Mouse (Mus musculus): ENCODE results near the gene Pik3c2a.

DNA sequence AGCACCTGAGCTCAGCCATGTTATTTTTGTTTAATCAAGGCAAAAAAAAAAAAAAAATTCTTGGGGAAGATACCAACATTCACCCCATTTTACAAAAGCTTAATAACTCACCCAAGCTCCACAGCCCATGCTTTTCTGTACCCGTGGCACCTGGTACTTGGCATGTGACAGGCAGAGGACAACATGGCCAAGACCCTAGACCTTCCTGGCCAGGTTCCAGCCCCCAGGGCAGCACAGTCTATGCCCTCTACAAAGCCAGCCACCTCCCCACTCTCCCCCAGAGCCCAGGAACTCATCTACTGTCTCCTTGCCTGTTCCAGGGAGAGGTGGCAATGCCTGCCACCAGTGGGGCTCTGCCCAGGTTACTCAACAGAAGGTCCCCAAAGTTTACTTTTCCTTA lies 152.7 kb downstream of the Pik3c2a start:
- no peak for TF ChIP-seq CHD2 (IDR thresholded peaks at IDR 0.05; ENCODE audit: low read depth, low read length)
- TF ChIP-seq MAFK (IDR thresholded peaks at IDR 0.05; ENCODE audit: insufficient read depth, low read depth, low read length) = no peak
- no peak for TF ChIP-seq HCFC1 (IDR thresholded peaks at IDR 0.05; ENCODE audit: borderline replicate concordance, insufficient read depth, low read length)
